Mouse (Mus musculus): Measurements from ENCODE around the gene Olfr291. TPM values are rescaled to one million over a fixed set of nuclear protein-coding genes. Genes with fewer than 3 reads are reported as not detected.

Gene Olfr291
- not detected for polyA plus RNA-seq (2014; fragmentation: Illumina TruSeq; extraction: RNeasy Lipid Tissue Mini Kit (QIAGEN cat#74804))

GRCm38 (mm10) chr7:84853253-84853652 is at the start of gene Olfr291:
TSS of gene Olfr291 (plus strand) at chr7:84853553.

Other genes starting within 250 kb of the Olfr291 start
- 2.0 TPM for gene Fah, start 246.8 kb upstream of the Olfr291 start, polyA plus RNA-seq (2014; fragmentation: Illumina TruSeq; extraction: RNeasy Lipid Tissue Mini Kit (QIAGEN cat#74804))
- gene Zfand6, start 163.6 kb upstream of the Olfr291 start, polyA plus RNA-seq (2014; fragmentation: Illumina TruSeq; extraction: RNeasy Lipid Tissue Mini Kit (QIAGEN cat#74804)): 339 TPM
- not detected for gene Vmn2r65, start 110.6 kb downstream of the Olfr291 start, polyA plus RNA-seq (2014; fragmentation: Illumina TruSeq; extraction: RNeasy Lipid Tissue Mini Kit (QIAGEN cat#74804))
- not detected for gene Vmn2r66, start 158.7 kb downstream of the Olfr291 start, polyA plus RNA-seq (2014; fragmentation: Illumina TruSeq; extraction: RNeasy Lipid Tissue Mini Kit (QIAGEN cat#74804))